Mouse (Mus musculus) thymus, postnatal 36 days (tissue): ENCODE measurements around the gene Atxn7l1.

ENCODE experiments used
- DNase-seq, 2 experiments: peaks; one replicate each; pipeline ENCODE4 v3.0.0; 2022; ENCODE audit warnings: mixed read lengths in 2 of 2

Gene Atxn7l1

DNA sequence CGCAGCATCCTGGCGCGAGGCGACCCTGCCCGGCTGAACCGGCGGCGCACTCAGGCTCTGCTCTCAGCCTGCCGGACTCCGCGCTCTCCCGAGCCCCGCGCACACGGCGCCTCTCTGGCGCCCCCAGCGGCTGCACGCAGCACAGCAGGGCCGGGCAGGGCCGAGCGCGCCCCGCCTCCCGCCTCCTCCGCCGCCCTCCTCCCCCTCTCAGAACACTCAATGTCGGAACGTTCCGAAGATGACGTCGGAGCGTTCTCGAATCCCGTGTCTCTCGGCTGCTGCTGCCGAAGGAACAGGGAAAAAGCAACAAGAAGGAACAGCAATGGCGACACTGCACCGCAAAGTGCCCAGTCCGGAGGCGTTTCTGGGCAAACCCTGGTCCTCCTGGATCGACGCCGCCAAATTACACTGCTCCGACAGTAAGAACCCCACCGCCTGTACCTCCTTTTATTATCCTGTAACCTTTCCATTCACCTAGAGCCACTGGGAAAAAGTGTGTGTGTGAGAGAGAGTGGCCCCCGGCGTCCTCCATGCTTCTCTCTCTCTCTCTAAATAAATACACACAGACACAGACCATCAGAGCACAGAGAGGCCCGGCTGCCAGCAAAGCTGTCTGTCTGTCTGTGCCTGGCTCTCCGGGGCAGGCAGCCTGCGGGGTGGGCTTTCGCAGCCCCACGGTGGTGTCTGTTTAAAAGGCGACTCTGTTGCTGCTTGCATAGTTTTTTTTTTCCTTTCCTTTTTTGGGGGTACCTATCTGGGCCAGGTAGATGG, at the start of gene Atxn7l1:
Gene Atxn7l1 (plus strand): TSS at position 197 of the 771 bp plus-strand sequence.
- DNase-seq, result peak; percentile 88 to 90

DNA sequence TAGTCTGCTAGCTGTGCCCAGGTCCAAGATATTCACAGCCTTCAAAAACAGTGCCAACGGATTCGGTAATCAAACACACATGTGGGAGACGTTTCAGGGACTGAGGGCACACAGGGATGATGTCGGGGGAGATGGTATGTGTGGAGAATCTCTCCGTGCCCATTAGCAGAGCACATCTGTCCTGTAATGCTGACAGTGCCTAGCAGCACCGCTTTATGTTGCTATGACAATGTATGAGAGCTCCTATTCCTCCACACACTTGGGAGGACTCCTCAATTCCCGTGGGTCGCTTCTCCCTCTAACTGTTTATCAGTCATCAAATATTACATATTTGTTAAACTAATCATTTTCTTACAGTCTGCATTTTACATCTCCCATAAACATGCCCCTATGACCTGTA, 45.9 kb upstream of the Atxn7l1 start:
- no peak for DNase-seq

DNA sequence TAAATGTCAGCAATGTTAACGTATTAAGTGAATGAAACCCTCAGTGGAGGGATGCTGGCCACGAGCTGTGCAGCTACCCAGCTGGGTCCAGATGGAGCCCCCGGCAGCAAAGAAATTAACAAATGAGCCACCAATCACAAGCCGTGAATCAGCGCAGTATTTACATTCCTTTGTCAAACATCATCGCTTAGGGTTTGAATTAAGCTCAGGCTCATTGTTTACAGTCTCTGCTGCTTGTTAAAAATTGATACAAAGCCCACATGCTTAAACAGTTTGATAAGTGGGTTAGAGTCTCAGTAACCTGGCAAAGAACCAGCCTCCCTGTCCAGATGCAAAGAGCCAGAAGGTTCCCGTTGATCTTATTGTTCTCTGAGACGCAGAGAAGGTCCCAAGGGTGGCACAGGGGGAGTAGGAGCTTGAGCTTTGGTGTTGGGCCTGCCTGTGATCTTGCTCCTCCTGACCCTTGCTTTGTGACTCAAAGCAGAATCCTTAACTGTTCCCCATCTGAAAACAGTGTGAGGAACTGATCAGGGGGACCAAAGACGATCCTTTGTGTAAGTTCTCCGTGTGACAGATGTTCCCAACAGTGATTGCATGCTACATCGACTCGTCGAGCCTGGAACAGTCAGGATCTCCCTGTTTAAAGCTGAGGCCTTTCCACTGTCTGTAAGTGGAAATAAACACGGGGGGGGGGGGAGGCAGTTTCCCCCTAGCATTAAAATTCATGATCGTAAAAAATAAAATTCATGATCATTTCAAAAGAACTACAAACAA, 45.0 kb upstream of the Atxn7l1 start:
- DNase-seq, result no peak

DNA sequence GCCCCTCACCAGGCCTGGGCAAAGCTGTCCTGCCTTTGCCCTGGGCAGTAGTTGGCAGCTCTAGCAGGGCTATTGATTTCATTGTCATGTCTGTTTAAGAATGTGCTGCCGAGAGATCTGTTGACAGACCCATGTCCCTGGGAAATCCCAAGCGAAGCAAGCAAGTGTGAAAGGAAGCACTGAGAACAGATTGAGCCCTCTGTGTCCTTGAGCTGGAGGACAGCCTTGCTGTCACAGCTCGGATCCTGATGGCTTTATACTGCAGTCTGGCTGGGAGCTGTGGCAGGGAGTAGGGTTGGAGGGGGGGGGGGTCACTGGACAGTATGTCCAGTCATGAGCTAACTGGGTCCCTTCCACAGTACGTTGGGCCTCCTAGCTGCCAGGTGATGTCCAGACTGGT, 41.8 kb upstream of the Atxn7l1 start:
- no peak for DNase-seq

DNA sequence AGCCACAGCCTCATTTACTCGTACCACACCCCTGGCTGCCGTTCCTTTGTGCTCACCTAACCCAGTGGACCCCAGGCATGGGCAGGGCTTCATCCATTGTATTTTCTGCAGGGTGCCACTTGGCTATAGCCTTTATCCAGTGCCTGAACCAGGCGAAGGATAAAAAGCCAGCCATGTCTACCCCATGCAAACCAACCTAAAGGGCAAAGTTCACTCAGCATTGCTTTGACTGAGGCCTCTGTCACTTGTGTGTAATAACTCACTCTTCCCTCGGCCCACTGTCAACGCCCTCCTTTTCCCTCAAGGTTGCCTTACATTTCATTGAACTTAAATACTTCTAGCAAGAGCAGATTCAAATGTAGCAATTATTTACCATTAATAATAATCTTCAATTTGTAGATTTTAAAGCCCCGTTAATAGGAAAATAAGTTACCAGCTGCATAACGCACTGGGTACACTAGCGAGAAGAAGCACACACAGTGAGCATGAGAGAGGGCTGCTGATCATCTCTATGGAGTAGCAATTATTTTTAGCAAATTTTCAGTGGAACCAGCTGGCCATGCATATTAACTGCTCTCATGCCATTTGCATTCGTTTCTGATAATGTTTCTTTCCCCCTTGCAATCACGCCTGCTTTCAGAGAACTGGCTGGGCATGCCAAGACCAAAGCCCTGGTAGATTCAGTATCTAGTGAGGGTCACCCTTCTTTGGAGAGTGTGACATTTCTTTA, 40.9 kb upstream of the Atxn7l1 start:
- no peak for DNase-seq

DNA sequence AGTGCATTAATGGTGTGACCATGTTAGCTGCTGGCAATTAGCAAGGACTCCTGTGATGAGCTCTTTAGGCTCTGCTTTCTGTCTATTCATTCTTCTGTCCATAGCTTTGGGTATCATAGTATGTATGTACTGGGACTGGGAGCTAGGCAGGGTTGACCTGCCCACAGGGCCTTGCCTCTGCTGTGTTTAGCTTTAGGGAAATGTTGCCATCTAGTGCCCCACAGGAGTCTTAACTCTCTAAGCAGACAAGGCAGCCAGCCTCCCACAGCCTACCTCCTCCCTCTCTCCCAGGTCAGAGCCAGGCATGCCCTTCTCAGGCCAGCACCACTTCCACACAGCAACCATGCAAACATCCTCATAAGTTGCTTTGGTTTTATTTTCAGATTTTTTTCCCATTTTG, 38.0 kb upstream of the Atxn7l1 start:
- DNase-seq, result no peak

DNA sequence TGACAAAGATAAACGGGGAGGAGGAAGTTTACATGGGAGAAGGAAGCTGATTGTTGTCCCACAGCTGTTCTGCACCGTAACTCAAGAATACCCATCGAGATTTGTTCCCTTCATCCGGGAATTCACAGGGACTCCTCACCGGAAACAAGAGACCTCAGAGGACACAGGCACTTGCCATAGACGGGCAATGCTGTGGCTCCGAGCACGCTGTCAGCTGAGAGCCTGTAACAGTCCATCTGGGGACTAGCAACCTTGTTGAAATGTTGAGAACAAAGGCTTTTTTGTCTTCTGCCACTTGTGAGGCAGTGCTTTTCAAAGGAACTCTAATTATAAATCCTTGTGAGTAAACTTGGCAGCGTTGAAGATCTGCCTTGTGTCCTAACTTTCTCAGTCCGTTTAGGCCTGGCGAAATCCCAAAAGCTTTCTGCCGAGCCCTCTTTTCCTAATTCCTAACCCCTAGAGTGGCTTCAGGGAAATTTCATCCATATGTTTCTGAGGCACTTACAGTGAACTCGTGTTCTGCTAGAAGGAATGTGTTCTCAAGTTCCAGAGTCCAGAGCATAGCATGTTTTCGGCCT, 36.5 kb upstream of the Atxn7l1 start:
- no peak for DNase-seq

DNA sequence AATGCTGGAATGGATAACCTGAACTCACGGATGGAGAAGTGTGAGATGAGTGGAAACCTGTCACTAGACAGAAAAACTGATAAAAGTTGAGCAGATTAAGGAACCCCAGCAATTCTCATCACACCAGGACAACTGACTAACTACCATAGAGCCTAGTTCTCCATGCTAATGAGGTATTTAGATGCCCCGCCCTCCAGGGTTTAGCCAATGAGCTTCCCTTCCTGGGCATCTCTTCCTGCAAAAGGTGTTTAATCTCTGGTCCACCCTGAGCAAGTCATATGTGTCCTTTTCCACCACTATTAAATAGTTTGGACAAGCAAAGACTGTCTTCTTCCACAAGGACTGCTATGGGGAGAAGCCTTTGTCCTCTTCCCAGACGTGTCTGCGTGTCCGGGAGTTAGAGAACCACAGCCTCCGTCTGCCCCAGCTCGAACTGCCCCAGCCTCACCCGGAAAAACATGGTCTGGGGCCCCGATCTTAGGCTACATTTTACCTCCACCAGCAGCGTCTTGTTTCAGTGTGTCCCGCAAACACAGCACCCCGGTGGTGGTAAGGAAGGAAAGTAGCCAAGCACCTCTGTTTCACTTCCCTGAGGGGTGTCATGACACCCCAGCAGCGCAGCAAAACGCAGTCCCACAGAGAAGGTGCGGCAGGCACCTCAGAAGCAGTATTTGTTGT, 28.7 kb upstream of the Atxn7l1 start:
- DNase-seq, result peak; percentile 16 to 23

DNA sequence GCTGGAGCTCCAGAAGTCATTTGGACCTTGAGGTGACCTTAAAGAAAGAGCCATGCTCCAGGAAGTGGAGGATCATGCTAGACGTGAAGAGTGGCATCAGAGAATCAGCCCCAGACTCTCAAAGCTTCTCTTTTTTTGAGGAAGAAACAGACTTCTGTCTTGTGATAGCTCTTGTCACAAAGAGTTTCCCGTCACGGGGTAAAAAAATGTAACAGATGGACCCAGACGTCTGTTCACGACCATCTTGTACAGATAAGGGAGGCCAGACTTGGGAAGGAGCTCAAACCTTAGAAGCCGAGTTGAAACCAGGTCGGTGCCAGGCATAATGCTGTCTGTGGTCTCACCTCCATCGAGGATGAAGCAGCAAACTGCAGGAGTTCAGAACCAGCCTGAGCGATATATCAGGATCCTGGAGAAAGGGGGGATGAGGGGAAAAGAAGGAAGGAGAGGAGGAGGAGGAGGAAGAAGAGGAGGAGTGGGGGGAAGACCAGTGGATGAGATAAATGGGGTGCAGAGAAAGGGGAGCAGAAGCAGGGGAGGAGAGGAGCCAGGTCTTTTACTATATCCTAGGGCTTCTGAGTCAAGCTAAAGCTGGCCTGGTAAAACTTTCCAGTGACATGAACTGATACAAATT, 21.8 kb upstream of the Atxn7l1 start:
- DNase-seq, result no peak

DNA sequence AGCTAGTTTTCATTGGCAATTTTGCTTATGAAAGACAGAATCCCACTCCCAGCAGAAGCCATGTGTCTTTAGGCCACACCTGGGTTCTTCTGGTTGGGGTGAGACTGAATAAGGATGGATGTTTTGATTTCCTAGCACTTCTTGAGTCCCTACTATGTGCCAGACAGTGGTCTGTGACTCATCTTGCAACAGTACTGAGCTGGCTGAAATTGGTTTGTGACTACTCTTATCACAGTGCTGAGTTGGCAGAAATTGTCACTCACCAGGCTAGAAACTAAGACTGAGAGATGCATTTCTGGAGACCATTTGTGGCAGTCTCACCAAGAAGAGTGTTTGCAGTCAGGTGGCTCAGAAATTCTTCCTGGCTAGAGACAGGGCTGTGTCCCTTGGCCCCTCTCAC, 21.2 kb upstream of the Atxn7l1 start:
- no peak for DNase-seq

DNA sequence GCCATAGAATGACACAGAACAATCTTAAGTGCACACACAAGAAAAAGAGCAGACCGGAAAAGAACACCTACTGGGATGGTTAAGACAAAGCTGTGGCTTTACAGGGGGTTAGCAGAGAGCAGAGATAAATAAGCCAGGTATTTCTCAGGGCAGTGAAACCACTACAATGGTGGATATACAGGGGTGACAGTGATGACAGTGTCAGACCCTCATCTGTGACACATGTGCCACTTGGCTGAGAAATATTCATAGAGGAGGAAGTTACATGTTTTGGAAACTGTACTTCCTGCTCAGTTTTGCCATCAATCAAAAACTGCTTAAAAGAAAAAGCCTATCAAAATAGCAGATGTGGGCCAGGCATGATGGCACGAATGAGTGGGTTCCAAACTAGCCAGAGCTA, 19.4 kb upstream of the Atxn7l1 start:
- DNase-seq, result no peak

DNA sequence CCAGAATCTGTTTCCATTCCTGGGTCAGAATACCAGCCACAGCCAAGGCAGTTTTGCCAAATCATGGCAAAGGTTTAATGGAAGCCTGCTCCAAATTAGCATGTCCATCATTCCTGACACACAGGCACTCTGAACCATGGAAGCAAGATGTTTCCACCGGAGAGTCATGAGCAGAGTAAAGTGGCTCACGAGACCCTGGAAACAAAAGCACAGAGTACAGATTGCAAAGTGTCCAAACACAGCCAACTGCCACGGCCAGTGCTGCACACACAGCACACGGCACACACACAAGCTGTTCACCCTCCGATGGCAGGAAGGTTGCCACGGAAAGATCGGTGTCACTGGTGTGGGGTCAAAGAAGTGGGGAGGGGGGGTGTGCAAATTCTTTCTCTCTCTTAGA, 18.8 kb upstream of the Atxn7l1 start:
- DNase-seq, result no peak

DNA sequence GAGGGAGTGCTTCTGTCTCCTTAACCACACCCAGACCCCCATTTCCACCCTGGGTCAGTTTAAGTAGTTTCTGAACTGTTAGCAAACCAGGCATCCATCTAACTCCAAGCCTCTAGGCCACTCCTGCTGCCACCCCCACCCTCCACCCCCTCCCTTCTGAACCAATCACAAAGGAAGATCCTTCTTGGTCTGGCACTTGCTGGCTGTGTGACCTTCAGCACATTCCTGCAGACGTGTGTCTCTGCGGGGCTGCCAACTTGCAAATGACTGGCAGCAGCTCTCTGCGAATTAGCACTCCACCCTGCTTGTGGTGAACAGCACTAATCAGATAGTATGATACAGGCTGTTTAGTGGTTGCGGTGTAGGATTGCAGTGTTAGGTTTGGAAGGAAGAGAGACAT, 18.1 kb upstream of the Atxn7l1 start:
- DNase-seq, result no peak

DNA sequence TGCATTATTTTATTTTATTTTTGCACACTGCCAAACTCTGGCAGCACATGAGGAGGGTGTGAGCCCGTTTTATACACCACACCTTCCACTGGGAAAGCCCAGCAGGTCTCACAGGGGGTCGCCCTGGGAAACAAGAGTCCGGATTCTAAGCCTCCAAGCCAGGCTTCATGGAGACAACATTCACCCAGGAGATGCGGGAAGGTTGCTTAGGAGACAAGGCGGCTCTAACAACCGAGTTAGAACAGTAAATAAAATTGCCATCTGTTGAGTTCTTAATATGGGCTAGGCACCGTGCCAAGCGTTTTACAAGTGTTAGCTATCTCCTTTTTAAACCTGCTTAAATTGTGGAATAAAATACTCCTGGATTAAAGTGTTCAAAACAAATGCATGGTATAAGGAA, 17.1 kb upstream of the Atxn7l1 start:
- DNase-seq, result no peak

DNA sequence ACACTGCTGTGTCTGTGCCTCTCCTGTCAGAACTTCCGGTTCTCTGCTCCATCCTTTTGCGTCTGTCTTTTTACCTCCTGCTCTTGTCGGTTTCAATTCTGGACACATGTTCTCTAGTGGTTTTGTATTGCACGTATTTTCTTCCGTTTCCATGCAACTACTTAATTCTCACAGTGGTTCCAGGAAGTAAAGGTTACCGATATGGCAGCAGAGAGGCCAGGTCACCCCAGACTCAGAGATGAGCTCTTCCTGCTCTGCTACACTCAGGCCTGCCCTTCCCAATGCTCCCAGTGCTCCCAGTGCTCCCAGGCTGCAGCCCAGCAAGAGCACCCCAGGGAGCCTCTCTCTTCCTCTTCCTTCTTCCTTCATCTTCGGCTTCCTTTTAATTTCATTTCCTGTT, 15.7 kb upstream of the Atxn7l1 start:
- peak in 1 of 2 experiments; percentile 13 for DNase-seq

DNA sequence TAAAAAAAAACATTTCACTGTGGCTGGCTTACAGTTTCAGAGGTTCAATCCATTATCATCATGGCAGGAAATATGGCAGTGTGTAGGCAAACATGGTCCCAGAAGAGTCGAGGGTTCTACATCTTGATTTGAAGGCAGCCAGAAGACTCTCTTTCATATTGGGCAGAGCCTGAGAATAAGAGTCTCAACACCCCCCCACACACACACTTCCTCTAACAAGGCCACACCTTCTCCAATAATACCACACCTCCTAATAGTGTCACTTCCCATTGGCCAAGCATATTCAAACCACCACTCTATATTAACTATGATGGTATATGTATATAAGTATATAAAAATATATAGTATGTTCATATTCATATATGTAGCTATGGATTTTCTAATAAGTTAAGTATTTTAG, 9.6 kb upstream of the Atxn7l1 start:
- no peak for DNase-seq

DNA sequence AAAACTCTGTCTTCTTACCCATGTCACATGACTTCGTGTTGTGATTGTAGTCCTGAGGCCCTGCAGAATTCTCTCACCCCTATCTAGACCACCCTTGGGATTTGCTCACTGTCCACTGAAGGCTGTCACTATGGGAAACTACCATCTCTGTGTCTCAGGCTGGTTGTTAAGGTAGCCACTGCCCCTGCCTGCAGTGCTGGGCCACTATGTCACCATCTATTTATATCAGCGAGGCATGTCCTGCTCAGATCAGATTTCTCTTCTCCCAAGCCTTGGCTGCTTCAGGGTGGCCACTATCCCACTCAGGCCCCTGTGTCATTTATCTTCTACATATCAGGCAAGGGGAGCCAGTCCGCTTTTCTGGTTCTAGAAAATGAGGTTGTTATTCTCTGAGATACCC, 8.4 kb upstream of the Atxn7l1 start:
- no peak for DNase-seq

DNA sequence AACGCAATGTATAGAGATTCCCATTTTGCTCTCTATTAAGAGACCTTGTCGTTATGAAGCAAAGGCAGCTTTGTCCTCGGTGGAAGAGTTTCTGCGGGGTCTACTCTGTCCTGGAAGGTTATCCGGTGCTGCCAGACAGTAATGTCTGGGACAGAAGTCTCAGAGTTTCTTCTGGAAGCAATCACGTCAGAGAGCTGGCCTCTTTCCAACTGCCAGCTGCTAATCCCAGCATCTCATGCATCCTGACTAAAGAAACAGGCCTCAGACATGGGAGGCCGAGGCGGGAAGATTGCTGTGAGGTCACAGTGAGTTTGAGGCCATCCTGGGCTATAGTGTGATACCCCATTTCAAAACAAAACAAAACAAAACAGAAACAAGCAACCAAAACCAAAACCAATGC, 3.0 kb upstream of the Atxn7l1 start:
- no peak for DNase-seq

DNA sequence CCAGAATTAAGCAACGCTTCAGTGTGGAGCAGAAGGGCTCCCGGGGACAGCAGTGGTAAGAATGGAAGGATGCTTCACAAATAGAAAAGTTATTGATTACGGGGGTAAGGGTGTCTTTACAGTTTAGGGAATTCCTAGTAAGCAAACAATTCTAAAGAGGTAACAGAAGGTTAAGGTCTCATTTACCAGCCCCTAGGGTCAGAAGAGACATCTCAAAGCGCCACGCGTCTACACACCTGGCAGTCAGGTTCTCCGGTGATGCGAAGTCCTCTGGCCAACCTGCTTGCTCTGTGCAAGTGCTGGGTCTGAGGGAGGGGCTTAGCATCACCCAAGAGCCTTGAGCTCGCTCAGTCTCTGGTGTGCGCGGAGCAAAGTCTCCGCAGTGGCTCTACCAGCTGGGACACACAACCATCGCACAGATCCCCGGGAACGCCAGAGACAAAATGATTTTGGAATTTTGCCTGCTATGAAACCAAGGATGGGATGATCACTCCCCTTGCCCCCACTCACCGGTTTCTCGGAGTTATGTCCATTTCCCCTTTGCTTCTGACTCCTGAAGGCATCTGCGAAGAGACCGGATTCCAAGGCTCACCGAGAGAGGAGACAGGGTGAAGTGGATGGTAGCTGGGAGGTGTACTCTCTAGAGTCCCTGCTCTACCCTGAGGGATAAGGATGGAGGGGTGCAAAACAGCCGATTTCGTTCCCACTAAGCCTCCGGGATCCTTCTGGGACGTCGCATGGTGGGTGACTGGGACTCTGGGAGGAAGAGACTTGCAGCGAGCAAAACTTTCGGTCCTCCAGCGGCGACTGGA, 665 bp upstream of the Atxn7l1 start:
- peak in 1 of 2 experiments; percentile 29 for DNase-seq

DNA sequence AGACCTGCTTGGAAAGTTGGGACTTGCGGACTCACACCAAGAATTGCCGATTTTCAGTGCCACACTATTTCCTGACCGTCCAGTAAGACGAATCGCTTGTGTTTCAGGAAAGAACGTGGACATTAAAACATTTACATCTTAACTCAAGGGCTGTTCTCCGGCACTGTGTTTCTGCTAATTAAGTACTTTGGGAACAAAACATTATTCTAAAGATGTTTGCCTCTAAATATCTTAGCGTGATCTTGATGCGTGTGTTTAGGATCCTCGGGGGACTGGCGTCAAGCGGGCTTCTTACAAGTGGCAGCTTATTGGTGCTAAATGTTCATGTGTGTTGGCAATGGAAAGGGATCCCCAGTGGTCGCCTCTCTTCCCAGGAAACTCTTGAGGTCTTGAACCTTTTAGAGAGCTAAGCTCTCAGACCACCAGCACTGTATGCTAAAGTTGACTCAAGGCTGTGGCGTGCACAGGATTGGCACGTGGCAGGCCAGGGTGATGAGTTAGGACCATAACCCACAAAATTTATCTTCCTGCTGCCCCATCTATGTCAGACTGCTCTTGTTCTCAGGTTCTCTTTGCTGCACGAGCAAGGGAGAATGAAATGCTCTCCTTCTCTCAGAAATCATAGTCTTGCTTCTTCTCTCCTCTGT, 2.2 kb downstream of the Atxn7l1 start:
- DNase-seq, result no peak

DNA sequence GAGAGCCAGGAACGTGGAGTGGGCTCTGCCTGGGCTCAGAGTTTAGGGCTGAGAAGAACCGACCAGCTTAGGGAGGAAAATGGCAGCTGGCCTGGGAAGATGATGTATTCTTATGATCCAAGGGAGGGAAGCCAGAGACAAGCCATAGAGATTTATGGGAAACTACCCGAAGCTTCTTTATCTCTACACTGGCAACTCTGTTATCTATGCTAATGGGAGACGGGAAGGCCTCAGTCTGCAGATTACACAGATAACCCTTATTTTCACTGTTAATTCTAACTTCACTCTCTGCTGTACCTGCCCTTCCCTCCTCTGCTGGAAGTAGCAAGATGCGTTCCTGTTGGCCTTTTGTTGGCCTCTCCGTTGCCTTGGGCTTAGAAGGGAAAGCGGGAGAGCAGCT, 5.6 kb downstream of the Atxn7l1 start:
- DNase-seq, result no peak
